Mouse (Mus musculus) neural tube, embryonic 10.5 days (tissue): ENCODE measurements at regions not wholly inside any gene's neighbourhood (a gene's known extent, or its start where the extent isn't known, plus 50 kb on each side); places are given as distances from the start of the nearest gene placed in this dataset.
A peak's percentile ranks its signal among the peaks of the same experiment; 100 is the strongest.

Experiments
- DNase-seq: peaks from one replicate; pipeline ENCODE4 v3.0.0-alpha.2; 2017; ENCODE audit warnings: low spot score; ENCODE audit errors: extremely low spot score

GRCm38 (mm10) chr17:66251495-66251894 lies 128.2 kb downstream of the Ddx11 start:
- DNase-seq = no peak

- DNase-seq = no peak
Measured at GRCm38 (mm10) chr17:66252926-66253325, 129.6 kb downstream of the Ddx11 start.

GRCm38 (mm10) chr17:66259697-66260096 lies 136.4 kb downstream of the Ddx11 start:
- no peak for DNase-seq

- DNase-seq = no peak
Measured at GRCm38 (mm10) chr17:66262681-66263240, 139.4 kb downstream of the Ddx11 start.

- DNase-seq = no peak
Measured at GRCm38 (mm10) chr17:66263405-66263804, 140.1 kb downstream of the Ddx11 start.

GRCm38 (mm10) chr17:66266803-66267202 lies 143.5 kb downstream of the Ddx11 start:
- DNase-seq = no peak

- DNase-seq = no peak
Measured at GRCm38 (mm10) chr17:66267831-66268230, 144.5 kb downstream of the Ddx11 start.

- no peak for DNase-seq
Measured at GRCm38 (mm10) chr17:66269567-66269966, 146.2 kb downstream of the Ddx11 start.

- no peak for DNase-seq
Measured at GRCm38 (mm10) chr17:66271906-66272305, 148.6 kb downstream of the Ddx11 start.

GRCm38 (mm10) chr17:66276778-66277177 lies 153.5 kb downstream of the Ddx11 start:
- DNase-seq = peak; percentile 32

GRCm38 (mm10) chr17:66278037-66278436 lies 154.7 kb downstream of the Ddx11 start:
- peak; percentile 23 for DNase-seq

GRCm38 (mm10) chr17:66285295-66285694 lies 162.0 kb downstream of the Ddx11 start:
- DNase-seq = no peak
